Mouse (Mus musculus): ENCODE results near the gene Tas2r139. TPM values are rescaled to one million over a fixed set of nuclear protein-coding genes. Genes with fewer than 3 reads are reported as not detected.
"Not testable (repeated sequence)": the region's sequence is repeated elsewhere in the genome, so short reads cannot be mapped to it uniquely, and the experiment has no call there.

The Tas2r139 gene
- polyA plus RNA-seq (2012; rRNA removed), result not detected in 2 replicates
- not detected in 2 replicates for polyA plus RNA-seq (2014; fragmentation: Nextera tagmentation; extraction: Ambion mirVana)

DNA sequence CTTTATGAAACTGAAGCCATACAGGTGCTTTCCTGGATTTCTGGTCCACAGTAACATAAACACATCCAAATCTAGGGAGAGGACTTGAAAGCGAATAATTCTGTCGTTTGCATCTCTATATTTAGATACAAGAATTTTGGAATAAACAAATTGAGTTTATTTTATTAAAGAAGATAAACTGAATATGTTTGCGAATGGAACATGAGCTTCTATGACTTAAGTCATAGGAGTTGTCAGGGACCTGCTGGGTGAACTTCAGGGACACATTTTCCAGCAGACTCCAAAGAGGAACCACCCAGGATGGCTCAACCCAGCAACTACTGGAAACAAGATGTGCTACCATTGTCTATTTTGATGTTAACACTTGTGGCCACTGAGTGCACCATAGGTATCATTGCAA is at the start of gene Tas2r139:
Tas2r139 (plus strand) TSS at position 301 of the 400 bp plus-strand sequence.
- 51% methylated on average over 3 of the region's 3 CpGs for WGBS (ENCODE audit: insufficient replicate concordance)
- Histone ChIP-seq H3K27ac (no peak within 1 kb of the TSS), H3K27me3 (ENCODE audit: control insufficient read depth, insufficient read depth, low read length) (no peaks in the 10 kb centered on the region), H3K36me3 (replicated peaks; ENCODE audit: control insufficient read depth, insufficient read depth, low read depth) (no peaks in the 10 kb centered on the region), H3K9me3 (ENCODE audit: control insufficient read depth, low read length) (no peaks in the 10 kb centered on the region), H3K4me3 (ENCODE audit: insufficient read depth in 1 of 2, low read depth in 2 of 2, low read length in 2 of 2) (no peak within 1 kb of the TSS), H3K4me2 (ENCODE audit: low read depth) (no peak within 1 kb of the TSS), H3K9ac (replicated peaks) (no peak within 1 kb of the TSS), H3K4me1 (replicated peaks; ENCODE audit: control insufficient read depth in 2 of 2, insufficient read depth in 2 of 2, low read length in 1 of 2) (no peaks in the 10 kb centered on the region)
- no peak for DNase-seq (ENCODE audit: low read depth in 3 of 3, low spot score in 3 of 3)
- TF ChIP-seq EP300 (IDR thresholded peaks at IDR 0.05; ENCODE audit: low read depth) (no peak), CTCF (IDR thresholded peaks at IDR 0.05; ENCODE audit: low read depth) (no peak)
- no peak for ATAC-seq (ENCODE audit: insufficient read depth)

DNA sequence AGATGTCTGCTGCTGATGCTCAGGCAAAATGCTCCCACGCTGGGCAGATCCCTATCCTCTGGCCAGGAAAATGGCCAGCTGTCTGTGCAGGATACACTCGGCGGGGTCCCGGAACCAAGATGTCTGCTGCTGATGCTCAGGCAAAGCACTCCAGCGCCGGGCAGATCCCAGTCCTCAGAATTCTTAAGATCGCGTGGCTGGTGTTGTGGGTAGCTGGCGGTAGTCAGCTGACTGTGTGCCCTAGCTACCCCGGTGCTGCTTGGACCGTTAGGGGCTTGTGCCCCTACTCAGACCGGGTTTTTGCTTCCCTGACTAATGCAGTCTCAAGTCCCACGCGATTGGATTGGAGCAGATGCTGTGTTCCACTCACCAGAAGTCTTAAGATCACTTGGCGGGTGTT is 10.4 kb downstream of the Tas2r139 start:
- DNase-seq (ENCODE audit: low read depth in 3 of 3, low spot score in 3 of 3); ATAC-seq (ENCODE audit: insufficient read depth); H3K27ac ChIP-seq; H3K4me2 ChIP-seq (ENCODE audit: low read depth); H3K9me3 ChIP-seq (ENCODE audit: control insufficient read depth, low read length); H3K27me3 ChIP-seq (ENCODE audit: control insufficient read depth, insufficient read depth, low read length); H3K4me1 ChIP-seq (replicated peaks; ENCODE audit: control insufficient read depth in 2 of 2, insufficient read depth in 2 of 2, low read length in 1 of 2); H3K36me3 ChIP-seq (replicated peaks; ENCODE audit: control insufficient read depth, insufficient read depth, low read depth); H3K4me3 ChIP-seq (ENCODE audit: insufficient read depth in 1 of 2, low read depth in 2 of 2, low read length in 2 of 2); H3K9ac ChIP-seq (replicated peaks): not testable (repeated sequence)
- WGBS (ENCODE audit: insufficient replicate concordance), result 55% methylated on average over 15 of the region's 15 CpGs

DNA sequence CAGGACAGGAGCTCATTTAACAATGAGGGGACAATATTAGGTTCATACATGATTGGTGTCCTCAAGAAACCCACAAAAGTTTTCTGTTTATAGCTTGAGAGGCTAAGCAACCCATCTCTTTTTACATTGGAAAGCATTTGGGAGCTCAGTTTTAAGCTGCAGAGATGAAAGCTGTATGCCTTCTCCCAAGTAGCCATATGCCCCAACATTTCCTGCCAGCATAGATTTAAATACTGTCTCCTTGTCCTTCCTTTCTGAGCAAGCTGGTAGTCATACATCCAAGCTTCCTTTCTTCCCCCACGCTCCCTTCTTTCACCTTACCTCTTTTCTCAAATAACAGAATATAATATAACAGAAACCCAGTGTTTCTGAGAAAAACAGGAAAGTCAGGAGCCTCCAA is 41.7 kb downstream of the Tas2r139 start:
- TF ChIP-seq CTCF (IDR thresholded peaks at IDR 0.05; ENCODE audit: low read depth), result no peak
- TF ChIP-seq EP300 (IDR thresholded peaks at IDR 0.05; ENCODE audit: low read depth), result no peak
- WGBS (ENCODE audit: insufficient replicate concordance), result 35% methylated on average over 1 of the region's 1 CpGs
- no peak overlapping the region for H3K4me2 ChIP-seq (ENCODE audit: low read depth)
- DNase-seq (ENCODE audit: low read depth in 3 of 3, low spot score in 3 of 3) (no peak), ATAC-seq (ENCODE audit: insufficient read depth) (no peak)
- H3K4me1 ChIP-seq (replicated peaks; ENCODE audit: control insufficient read depth in 2 of 2, insufficient read depth in 2 of 2, low read length in 1 of 2), result no peaks in the 10 kb centered on the region
- no peaks in the 10 kb centered on the region for H3K9me3 ChIP-seq (ENCODE audit: control insufficient read depth, low read length)
- no peak overlapping the region for H3K4me3 ChIP-seq (ENCODE audit: insufficient read depth in 1 of 2, low read depth in 2 of 2, low read length in 2 of 2)
- no peak overlapping the region for H3K9ac ChIP-seq (replicated peaks)
- no peaks in the 10 kb centered on the region for H3K27me3 ChIP-seq (ENCODE audit: control insufficient read depth, insufficient read depth, low read length)
- H3K27ac ChIP-seq, result no peak overlapping the region
- H3K36me3 ChIP-seq (replicated peaks; ENCODE audit: control insufficient read depth, insufficient read depth, low read depth), result no peaks in the 10 kb centered on the region

DNA sequence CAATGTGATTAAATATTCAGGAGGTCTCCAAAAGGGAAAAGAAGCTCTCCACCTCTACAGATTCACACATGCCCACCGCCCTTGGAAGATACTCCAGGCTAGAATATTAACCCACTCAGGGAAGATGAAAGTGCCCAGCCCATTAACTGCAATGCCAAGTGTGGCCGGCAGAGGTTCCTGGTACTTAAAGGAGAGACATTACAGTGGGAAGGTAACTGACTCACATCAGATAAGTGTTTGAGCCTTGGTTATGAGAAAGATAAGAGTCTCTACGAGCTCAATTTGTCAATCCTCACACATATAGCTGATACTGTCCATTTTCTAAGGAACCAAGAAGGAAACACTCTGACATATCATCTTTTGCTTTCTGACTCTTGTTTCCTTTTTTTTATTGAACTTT is 45.5 kb downstream of the Tas2r139 start:
- Histone ChIP-seq H3K4me2 (ENCODE audit: low read depth) (no peak overlapping the region), H3K9me3 (ENCODE audit: control insufficient read depth, low read length) (no peaks in the 10 kb centered on the region), H3K27ac (no peak overlapping the region), H3K4me1 (replicated peaks; ENCODE audit: control insufficient read depth in 2 of 2, insufficient read depth in 2 of 2, low read length in 1 of 2) (no peaks in the 10 kb centered on the region), H3K27me3 (ENCODE audit: control insufficient read depth, insufficient read depth, low read length) (no peaks in the 10 kb centered on the region), H3K36me3 (replicated peaks; ENCODE audit: control insufficient read depth, insufficient read depth, low read depth) (no peaks in the 10 kb centered on the region), H3K4me3 (ENCODE audit: insufficient read depth in 1 of 2, low read depth in 2 of 2, low read length in 2 of 2) (no peak overlapping the region), H3K9ac (replicated peaks) (no peak overlapping the region)
- DNase-seq (ENCODE audit: low read depth in 3 of 3, low spot score in 3 of 3) (no peak), ATAC-seq (ENCODE audit: insufficient read depth) (no peak)
- TF ChIP-seq CTCF (IDR thresholded peaks at IDR 0.05; ENCODE audit: low read depth), result peak; percentile 19; the same call in 1 of the 2 replicates
- TF ChIP-seq EP300 (IDR thresholded peaks at IDR 0.05; ENCODE audit: low read depth), result no peak
- WGBS (ENCODE audit: insufficient replicate concordance), result 29% methylated on average over 3 of the region's 3 CpGs

Other genes starting within 250 kb of the Tas2r139 start
- not detected in 2 replicates for gene Sval1, start 189.3 kb upstream of the Tas2r139 start, polyA plus RNA-seq (2012; rRNA removed)
- gene Sval1, start 189.3 kb upstream of the Tas2r139 start, polyA plus RNA-seq (2014; fragmentation: Nextera tagmentation; extraction: Ambion mirVana), result not detected in 2 replicates
- gene Sval3, start 172.8 kb upstream of the Tas2r139 start, polyA plus RNA-seq (2012; rRNA removed), result not detected in 2 replicates
- not detected in 2 replicates for gene Sval3, start 172.8 kb upstream of the Tas2r139 start, polyA plus RNA-seq (2014; fragmentation: Nextera tagmentation; extraction: Ambion mirVana)
- not detected in 2 replicates for gene Sva, start 102.5 kb upstream of the Tas2r139 start, polyA plus RNA-seq (2012; rRNA removed)
- gene Sva, start 102.5 kb upstream of the Tas2r139 start, polyA plus RNA-seq (2014; fragmentation: Nextera tagmentation; extraction: Ambion mirVana), result not detected in 2 replicates
- not detected in 2 replicates for gene Tas2r144, start 74.4 kb downstream of the Tas2r139 start, polyA plus RNA-seq (2012; rRNA removed)
- gene Tas2r144, start 74.4 kb downstream of the Tas2r139 start, polyA plus RNA-seq (2014; fragmentation: Nextera tagmentation; extraction: Ambion mirVana), result not detected in 2 replicates
- 4.0 and 4.7 TPM in 2 replicates for gene Gstk1, start 105.0 kb downstream of the Tas2r139 start, polyA plus RNA-seq (2012; rRNA removed)
- 5.6 and 6.3 TPM in 2 replicates for gene Gstk1, start 105.0 kb downstream of the Tas2r139 start, polyA plus RNA-seq (2014; fragmentation: Nextera tagmentation; extraction: Ambion mirVana)
- 0.02 and 0.03 TPM in 2 replicates for gene Tmem139, start 121.0 kb downstream of the Tas2r139 start, polyA plus RNA-seq (2012; rRNA removed)
- gene Tmem139, start 121.0 kb downstream of the Tas2r139 start, polyA plus RNA-seq (2014; fragmentation: Nextera tagmentation; extraction: Ambion mirVana), result not detected in 2 replicates
- 26.1 and 27.0 TPM in 2 replicates for gene Casp2, start 124.0 kb downstream of the Tas2r139 start, polyA plus RNA-seq (2012; rRNA removed)
- 21.9 and 25.0 TPM in 2 replicates for gene Casp2, start 124.0 kb downstream of the Tas2r139 start, polyA plus RNA-seq (2014; fragmentation: Nextera tagmentation; extraction: Ambion mirVana)
- 0.17 and 0.30 TPM in 2 replicates for gene Clcn1, start 145.7 kb downstream of the Tas2r139 start, polyA plus RNA-seq (2012; rRNA removed)
- gene Clcn1, start 145.7 kb downstream of the Tas2r139 start, polyA plus RNA-seq (2014; fragmentation: Nextera tagmentation; extraction: Ambion mirVana), result 0.05 TPM in 1 of 2 replicates, not detected in the other
- 0.08 TPM in 2 replicates for gene Fam131b, start 183.7 kb downstream of the Tas2r139 start, polyA plus RNA-seq (2012; rRNA removed)
- gene Fam131b, start 183.7 kb downstream of the Tas2r139 start, polyA plus RNA-seq (2014; fragmentation: Nextera tagmentation; extraction: Ambion mirVana), result 0.06 TPM in 1 of 2 replicates, not detected in the other
- gene Zyx, start 208.7 kb downstream of the Tas2r139 start, polyA plus RNA-seq (2012; rRNA removed), result 26.7 and 27.7 TPM in 2 replicates
- gene Zyx, start 208.7 kb downstream of the Tas2r139 start, polyA plus RNA-seq (2014; fragmentation: Nextera tagmentation; extraction: Ambion mirVana), result 30.2 and 36.5 TPM in 2 replicates
- 3.5 and 4.0 TPM in 2 replicates for gene Epha1, start 232.3 kb downstream of the Tas2r139 start, polyA plus RNA-seq (2012; rRNA removed)
- gene Epha1, start 232.3 kb downstream of the Tas2r139 start, polyA plus RNA-seq (2014; fragmentation: Nextera tagmentation; extraction: Ambion mirVana), result 1.4 and 1.7 TPM in 2 replicates